Mouse (Mus musculus): ENCODE data around the gene Rhebl1.
A peak's percentile ranks its signal among the peaks of the same experiment; 100 is the strongest.

Rhebl1 gene

DNA sequence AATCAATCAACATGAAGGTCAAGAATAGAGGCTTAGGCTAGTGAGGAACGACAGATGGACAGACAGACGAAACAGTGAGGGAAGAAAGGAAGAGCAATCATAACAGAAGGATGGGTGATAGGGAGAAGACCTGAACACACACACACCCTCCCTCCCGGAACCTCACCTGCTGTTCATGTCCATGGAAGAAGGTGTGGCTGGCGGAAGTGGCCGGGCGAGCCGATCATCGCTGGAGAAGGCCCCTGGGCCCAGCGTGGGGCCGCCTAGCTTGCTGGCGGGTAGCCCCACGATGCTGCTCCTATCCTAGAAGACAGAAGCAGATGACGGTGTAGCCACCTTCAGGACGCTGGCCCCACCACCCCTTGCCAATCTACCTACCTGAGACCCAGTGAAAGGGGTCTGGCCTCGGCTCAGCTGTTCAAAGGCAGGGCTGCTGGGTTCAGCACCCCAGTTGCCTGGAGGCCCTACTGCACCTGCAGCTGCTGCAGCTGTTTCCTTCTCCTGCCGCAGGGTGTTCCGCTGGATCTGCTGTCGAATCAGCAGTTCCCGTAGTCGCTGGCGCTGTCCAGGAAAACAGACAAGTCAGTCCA is 43.0 kb downstream of the Rhebl1 start:
- DNase-seq (ENCODE audit: low read depth, low spot score), result no peak

DNA sequence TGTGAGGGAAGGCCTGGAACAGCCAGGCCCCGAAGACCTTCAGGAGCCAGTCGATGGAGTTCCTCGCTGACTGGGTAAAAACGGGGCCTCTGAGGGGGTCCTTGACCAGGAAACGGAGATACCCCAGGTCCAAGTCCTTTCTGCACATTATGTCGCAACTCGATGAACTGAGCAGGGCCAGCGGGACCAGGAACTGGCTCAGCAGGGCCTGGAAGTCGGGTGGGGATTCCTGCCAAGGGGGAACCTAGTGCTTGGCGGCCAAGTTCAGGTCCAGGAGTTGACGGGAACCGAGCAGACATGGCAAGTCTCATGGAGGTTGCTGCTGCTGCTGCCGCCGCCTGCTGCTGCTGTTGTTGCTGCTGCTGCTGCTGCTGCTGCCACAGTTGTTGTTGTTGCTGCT is 43.7 kb downstream of the Rhebl1 start:
- no peak for DNase-seq (ENCODE audit: low read depth, low spot score)

DNA sequence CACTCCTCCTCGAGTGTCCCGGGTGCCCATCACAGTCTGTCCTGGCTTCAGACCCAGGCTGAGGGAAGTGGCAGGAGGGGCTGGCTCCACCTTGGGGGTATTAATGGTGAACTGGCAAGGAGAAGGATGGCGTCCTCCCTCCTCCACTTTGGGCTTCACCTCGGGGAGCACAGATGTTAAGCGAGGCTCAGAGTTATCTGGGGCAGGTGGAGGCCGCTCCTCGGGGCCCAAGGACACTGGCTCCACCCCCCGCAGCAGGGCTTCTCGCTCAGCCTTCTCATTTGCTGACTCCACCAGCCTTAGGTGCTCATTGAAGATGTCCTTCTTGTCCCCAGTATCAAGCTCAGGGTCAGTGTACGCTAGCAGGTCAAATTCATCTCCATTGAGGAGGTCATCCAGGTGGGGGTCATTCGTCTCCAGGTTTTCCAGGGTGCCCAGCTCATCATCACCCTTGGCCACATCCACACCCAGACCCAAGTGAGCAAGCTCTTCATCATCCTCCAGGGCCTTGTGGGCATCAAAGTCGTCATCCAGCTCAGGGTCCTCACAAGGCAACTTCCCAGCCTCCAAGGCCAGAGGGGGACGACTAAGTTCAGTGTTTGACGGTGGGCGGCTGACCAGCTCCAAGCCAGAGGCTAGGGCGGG is 44.3 kb downstream of the Rhebl1 start:
- no peak for DNase-seq (ENCODE audit: low read depth, low spot score)

DNA sequence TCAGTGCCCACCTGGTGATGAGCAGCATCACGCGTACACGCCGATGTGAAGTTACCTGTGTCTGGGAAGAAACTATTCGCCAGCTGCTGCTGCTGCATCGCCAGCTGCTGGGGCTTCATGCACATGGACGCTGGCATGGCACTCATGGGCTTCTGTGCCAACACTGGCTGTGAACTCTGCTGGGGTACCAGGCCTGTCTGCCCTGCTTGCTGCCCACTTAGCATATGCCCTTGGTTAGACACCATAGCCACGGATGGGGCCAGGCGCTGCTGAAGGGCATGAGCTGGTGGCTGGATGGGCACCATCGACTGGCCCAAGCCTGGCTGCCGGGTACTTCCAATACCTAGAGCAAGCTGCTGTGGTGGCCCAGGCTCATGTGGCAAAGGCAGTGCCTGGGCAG is 45.2 kb downstream of the Rhebl1 start:
- no peak for DNase-seq (ENCODE audit: low read depth, low spot score)

DNA sequence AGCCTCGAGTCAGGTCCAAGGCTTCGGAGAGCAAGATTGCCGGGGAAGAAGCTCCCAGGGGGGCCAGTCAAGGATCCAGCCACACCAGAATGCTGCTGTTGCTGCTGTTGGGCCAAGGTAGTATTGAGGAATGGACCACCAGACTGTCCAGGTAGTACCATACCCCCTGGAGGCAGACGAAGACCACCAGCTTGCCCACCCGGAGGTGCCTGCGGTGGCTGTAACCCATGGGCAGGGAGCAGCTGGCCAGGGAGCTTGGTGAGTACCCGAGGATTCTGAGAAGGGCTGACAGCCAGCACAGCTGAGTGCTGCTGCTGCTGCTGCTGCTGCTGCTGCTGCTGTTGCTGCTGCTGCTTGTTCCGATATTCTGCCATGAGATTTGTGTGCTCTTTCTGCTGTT is 48.2 kb downstream of the Rhebl1 start:
- no peak for DNase-seq (ENCODE audit: low read depth, low spot score)

DNA sequence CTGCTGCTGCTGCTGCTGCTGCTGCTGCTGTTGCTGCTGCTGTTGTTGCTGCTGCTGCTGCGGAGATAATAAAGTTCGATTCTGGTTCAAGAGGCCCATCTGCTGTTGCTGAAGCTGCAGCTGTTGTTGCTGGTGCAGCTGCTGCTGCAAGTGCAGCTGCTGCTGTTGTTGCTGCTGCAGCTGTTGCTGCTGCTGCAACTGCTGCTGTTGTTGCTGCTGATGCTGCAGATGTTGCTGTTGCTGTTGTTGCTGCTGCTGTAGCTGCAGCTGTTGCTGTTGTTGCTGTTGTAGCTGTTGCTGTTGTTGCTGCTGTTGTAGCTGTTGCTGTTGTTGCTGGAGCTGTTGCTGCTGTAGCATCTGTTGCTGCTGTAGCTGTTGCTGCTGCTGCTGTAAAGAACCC is 49.2 kb downstream of the Rhebl1 start:
- DNase-seq (ENCODE audit: low read depth, low spot score), result no peak

DNA sequence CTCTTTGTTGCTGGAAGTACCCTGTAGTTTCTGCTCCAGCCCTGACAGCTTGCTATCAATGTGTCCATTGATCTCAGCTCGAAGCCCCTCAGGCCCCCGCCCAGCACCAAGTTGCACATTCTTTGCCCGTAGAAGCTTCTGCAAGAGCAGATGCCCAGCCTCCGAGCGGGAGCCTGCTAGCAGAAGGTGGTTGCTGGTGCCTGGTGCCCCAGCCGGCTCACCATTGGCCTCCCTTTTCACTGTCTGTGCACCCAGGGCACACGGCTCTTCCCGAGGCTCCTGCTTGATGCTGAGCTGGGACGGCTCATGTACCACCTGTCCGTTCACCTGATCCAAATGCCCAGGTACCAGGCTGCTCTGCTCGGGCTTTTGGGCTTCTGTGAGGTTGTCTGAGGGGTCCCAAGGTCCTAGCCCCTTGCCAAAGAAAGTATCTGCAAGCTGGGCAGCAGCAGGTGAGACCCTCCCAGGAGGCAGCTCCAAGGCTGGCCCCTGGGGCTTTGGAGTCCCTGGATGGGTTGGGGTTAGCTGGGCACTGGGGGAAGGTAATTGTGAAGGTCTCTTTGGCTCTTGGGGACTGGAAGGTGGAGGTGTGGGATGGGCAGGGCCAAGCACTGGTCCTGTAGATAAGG is 50.6 kb downstream of the Rhebl1 start:
- DNase-seq (ENCODE audit: low read depth, low spot score), result no peak

DNA sequence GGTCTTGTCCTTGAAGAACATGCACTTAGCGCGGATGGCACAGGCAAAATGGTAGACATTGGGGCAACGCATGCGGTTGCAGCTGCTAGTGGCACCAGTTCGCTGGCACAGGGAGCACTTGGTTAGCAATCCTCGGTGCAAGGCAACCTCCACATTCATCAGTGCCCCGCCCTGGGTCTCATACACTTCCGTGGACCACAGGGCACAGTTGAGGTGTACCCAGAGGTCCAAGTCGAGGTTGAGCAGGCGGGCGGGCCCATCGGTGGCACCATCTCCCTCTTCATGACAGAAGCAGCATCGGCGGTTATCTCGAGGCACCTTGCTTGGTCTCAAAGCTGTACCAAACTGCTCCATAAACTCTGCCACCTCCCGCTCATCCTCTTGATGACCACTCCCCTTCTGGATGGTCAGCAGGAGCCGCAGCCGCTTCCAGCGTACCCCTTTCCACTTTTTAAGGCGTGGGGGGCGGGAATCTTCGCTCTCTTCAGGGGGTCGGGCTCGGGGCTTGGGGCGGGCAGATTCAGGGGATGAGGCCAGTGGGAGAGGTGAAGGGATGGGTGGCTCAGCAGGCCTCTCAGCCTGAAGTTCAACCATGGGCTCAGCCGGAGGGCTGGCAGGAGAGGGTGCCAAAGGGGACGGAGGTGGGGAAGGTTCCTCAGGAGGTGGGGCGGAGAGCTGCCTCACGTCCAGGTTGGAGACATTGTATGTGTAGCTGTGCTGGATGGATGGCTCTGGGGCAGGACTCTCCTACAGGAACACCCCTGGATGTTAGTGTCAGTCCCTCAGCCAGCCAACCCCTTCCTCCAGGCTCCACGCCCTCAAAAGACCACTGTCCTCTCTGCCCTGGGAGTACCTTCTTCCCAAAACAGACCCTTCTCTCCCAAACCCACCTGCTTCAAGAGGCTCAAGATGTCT is 54.4 kb downstream of the Rhebl1 start:
- DNase-seq (ENCODE audit: low read depth, low spot score), result no peak

DNA sequence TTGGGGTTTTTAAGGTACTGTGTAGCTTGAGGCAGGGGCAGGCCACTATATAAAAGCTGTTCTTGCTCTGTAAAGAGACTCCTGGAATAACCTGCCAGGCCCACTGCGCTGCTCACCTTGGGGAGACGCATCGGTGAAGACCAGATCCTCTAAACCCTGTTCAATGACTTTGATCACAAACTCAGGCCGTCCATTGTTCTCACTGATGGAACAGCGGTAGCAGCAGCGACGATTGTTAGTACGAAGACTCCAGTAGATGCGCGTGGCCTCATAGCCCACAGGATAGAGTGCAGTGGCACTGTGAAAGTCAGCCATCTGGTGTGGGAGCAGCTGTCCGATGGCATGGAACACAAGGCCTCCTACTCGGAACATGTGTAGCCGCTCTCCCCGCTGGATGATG is 55.2 kb downstream of the Rhebl1 start:
- DNase-seq (ENCODE audit: low read depth, low spot score), result no peak

DNA sequence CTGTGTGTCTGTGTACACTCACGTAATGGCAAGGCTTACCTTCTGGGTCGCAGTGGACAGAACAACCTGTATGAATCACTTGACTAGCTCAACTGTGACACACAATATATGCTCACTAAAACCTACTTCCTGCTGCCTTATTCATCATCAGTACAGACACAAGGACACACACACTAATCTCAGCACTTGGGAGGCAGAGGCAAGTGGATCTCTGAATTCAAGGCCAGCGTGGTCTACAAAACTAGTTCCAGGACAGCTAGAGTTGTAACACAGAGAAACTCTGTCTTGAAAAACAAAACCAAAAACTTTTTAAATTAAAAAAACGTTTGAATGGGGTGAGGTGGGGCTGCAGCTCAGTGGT is 56.6 kb downstream of the Rhebl1 start:
- no peak for DNase-seq (ENCODE audit: low read depth, low spot score)

DNA sequence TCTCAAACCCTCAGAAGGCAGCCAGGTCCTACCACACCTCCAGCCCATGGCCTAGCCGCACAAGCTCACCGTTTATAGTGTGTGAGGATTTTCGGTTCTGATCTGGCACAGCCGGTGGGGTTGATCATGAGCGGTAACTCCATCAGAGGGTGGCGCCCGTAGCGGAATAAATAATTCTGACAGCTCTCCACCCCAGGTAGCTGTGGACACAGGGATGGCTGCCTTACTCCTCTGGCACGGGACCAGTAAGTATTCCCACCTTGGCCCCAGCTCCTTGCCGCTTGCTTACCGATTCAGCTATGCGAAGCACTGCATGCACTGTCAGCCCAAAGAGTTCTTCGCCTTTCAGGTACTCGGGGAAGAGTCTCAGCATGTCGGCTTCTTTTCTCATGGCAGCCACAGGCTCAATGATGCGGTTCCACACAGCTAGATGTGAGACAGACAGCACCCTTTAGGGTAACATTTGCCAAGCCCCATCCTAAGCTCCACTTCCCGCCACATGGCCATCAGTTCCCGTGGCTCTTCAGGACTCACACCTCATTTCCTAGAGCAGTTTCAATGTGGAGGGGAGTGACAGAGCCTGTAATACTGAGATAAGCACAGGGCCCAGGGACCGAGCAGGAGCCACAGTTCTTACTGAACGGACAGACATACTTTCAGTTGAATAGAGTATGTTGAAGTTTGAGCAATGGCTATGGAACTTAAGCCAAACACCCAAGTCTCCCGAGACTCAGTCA is 57.2 kb downstream of the Rhebl1 start:
- no peak for DNase-seq (ENCODE audit: low read depth, low spot score)

DNA sequence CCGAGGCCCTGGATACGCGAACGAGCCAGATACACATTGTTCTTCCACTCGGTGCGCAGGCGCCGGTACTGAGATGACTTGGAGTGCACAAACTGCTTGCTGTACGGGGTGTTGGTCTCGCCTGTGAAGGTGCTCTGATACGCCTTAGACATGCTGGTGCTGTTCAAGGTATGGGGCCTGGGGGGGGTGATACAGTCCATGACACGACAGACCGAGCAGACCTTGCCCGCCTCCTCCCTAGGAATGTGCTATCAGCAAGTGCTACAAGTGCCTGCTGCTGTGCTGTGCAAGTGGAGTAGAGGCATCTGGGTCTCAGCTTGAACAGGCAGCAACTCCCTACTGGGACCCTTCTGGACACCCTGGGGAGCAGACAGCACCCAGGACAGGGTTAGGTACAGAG is 59.0 kb downstream of the Rhebl1 start:
- DNase-seq (ENCODE audit: low read depth, low spot score), result no peak

DNA sequence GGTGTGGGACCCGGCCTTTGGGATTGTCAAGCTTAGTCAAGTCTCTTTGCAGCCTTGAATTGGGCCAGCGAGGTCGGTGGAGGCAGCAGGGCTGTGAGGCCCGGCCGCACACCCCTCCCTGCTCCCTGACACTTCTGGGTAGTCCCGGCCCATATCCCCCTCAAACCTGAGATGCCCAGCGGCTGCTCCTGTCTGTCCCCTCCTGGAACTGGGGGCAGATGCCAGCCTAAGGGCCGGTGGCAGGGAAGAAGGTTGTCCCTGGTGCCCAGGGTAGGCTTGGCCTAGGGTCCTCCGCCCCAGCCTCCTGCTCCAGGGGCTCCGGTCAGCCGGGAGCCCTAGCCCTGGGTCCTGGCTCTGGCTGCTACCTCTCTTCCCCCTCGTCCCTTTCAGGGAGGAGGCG is 60.3 kb downstream of the Rhebl1 start:
- DNase-seq (ENCODE audit: low read depth, low spot score), result no peak

DNA sequence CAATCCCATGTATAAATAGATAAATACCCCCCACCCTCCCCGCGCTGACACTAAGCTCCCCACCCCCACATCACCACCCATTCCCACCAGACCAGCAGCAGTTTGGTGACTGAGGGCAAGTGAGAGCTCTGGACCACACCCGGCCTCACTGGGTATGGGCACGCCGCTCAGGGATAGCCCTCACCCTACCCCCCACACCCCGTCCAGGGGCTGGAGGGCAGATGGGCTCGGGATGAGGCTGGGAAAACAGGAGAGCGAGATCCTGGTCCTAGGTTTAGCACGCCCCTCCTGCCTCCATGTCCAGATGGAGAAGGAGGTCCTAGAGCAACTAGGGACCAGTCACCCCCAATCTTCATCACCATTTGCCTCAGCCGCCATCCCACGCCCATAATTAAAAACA is 61.1 kb downstream of the Rhebl1 start:
- DNase-seq (ENCODE audit: low read depth, low spot score), result no peak

DNA sequence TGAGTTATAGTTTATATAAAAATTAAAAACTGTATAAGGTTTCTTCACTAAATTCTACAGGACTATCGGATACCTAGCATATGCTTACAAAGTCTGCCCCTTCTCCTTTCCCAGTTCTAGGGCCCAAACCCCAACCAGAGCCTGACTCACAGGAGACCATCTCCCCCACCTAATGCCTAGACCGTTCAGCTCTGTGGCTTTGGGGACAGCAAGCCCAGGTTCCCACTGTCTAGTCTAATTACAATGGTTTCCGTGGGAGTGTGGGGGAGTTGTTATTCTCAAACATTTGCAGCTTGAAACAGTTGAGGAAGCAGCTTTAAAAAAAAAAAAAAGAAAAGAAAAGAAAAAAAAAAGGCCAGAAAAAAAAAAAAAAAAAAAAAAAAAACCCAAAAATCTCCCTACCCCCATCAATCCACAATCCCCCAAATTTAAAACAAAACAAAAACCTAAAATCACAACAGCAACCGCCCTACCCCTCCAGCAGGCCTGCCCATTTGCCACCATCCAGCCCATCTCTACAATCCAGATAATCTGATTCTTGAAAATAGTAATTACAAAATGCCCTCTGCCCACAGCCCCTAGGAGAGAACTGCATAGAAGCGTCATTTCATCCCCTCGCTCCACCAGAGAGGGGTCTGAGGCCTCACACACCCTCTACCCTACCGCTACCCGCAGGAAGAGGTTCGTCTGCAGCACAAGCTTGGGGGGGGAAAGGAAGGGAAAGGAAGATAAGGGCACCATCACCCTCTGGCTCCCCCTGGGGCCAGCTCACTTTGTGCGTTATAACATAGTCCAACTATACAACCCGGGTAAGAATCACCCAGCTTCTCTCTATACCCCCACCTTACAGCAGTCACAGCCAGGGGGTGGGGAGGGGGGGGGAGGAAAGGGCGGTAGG is 61.9 kb downstream of the Rhebl1 start:
- DNase-seq (ENCODE audit: low read depth, low spot score), result no peak

DNA sequence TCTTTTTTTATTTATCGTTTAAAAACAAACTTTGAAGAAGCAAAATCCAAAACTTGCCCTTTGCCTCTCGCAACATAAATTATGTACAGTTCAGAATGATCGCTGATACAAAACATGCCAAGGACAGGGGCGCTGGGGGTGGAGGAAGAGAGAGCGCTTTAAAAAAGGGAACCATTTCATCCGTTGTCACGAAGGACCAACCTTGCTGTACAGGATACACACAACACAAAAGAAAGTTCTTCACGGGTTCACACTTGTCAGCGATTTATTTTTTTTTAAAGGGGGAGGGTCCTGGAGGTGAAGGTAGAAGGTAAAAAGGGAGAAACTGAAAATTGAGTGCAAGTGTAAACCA is 62.7 kb downstream of the Rhebl1 start:
- DNase-seq (ENCODE audit: low read depth, low spot score), result no peak

DNA sequence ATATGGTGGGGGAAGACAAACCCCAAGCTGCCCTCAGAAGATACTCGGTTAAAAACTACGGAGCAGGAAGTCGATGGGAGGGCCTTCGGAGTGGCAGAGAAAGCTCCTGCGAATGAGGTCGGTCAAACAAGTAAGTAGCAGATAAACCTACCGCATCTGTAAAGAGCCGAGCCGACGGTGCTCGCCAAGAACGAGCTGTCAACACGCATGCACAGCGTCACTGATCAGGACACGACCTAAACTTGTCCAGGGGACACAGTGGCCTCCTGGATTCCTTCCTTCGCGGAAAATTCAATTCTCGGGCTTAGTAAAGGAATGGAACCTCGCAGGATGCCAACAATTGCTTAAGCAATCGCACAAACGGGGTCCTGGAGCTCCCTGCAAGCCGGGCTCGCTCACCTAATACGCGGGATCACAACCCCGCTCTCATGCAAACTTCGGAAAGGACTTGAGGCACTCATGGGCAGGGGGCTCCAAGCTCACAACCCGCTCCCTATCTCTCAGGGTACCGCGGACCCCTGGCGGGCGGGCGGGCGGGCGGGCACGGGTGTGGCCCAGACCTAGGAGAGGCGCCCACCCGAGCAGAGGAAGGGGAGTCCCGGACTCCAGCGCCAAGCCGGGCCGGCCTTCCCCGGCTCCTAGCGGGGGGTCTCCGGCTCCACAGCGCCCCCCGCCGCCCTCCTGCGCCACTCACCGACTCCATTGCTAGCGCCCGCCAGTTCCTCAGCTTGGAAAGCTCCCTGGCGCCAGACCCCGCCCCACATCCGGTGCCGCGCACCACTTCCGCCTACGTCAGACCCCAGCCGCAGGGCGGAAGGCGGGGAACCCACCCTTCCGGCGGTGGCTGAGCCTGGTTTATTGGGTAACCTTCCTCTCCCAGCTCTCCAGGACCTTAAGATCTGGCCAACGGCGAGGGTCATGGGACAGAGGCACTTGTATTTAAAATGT is 63.3 kb downstream of the Rhebl1 start, which contains the start of gene Prkag1:
Prkag1 (minus strand) TSS at position 786 of the 948 bp plus-strand sequence.
- peak; percentile 74 for DNase-seq (ENCODE audit: low read depth, low spot score)
